Mouse (Mus musculus): ENCODE results near the gene Xrcc6. TPM values are rescaled to one million over a fixed set of nuclear protein-coding genes. Genes with fewer than 3 reads are reported as not detected.

Gene Xrcc6
- 62.4 and 66.6 TPM in 2 replicates for polyA plus RNA-seq (2014; fragmentation: Nextera tagmentation; extraction: Ambion mirVana)

GRCm38 (mm10) chr15:81987646-81988045, at the start of gene Xrcc6:
Gene Xrcc6, plus strand, starts transcription at chr15:81987835.
- WGBS = 87% methylated on average over 3 of the region's 3 CpGs
- no peak within 1 kb of the TSS for H3K4me3 ChIP-seq (ENCODE audit: low read depth, low read length)
- H3K36me3 ChIP-seq (ENCODE audit: control insufficient read depth, insufficient read depth, low read length) = no peaks in the 10 kb centered on the region
- H3K27ac ChIP-seq (ENCODE audit: low read depth, low read length) = no peak within 1 kb of the TSS
- H3K9ac ChIP-seq (ENCODE audit: low read depth, low read length) = no peak within 1 kb of the TSS
- no peak for ATAC-seq (ENCODE audit: low FRiP score)
- no peak within 1 kb of the TSS for H3K4me2 ChIP-seq (replicated peaks; ENCODE audit: low read depth, low read length)
- DNase-seq (ENCODE audit: low spot score) = no peak
- no peaks in the 10 kb centered on the region for H3K27me3 ChIP-seq (ENCODE audit: control insufficient read depth, insufficient read depth, low read length)
- 0 out of 2 replicates have a peak, but pooled peaks cover 2% of the 10 kb centered on the region for H3K4me1 ChIP-seq (replicated peaks; ENCODE audit: control insufficient read depth, insufficient read depth, low read length)
- H3K9me3 ChIP-seq (ENCODE audit: control insufficient read depth, low read length) = no peaks in the 10 kb centered on the region

GRCm38 (mm10) chr15:81938246-81938645, 49.4 kb upstream of the Xrcc6 start:
- Histone ChIP-seq H3K27ac (ENCODE audit: low read depth, low read length) (no peak overlapping the region), H3K27me3 (ENCODE audit: control insufficient read depth, insufficient read depth, low read length) (no peaks in the 10 kb centered on the region), H3K4me2 (replicated peaks; ENCODE audit: low read depth, low read length) (peak overlapping the region; percentile 63; the same call in 1 of the 2 replicates), H3K4me1 (replicated peaks; ENCODE audit: control insufficient read depth, insufficient read depth, low read length) (peaks cover 12% of the 10 kb centered on the region; the same call in 1 of the 2 replicates), H3K36me3 (ENCODE audit: control insufficient read depth, insufficient read depth, low read length) (no peaks in the 10 kb centered on the region), H3K4me3 (ENCODE audit: low read depth, low read length) (peak overlapping the region; percentile 41; the same call in 1 of the 2 replicates), H3K9me3 (ENCODE audit: control insufficient read depth, low read length) (no peaks in the 10 kb centered on the region), H3K9ac (ENCODE audit: low read depth, low read length) (no peak overlapping the region)
- DNase-seq (ENCODE audit: low spot score) (peak; percentile 70), ATAC-seq (ENCODE audit: low FRiP score) (peak; percentile 24; the same call in 1 of the 2 replicates)
- whole genome bisulfite sequencing = 22% methylated on average over 2 of the region's 2 CpGs

- no peak overlapping the region for H3K4me3 ChIP-seq (ENCODE audit: low read depth, low read length)
- no peak overlapping the region for H3K9ac ChIP-seq (ENCODE audit: low read depth, low read length)
- H3K4me2 ChIP-seq (replicated peaks; ENCODE audit: low read depth, low read length) = no peak overlapping the region
- no peaks in the 10 kb centered on the region for H3K9me3 ChIP-seq (ENCODE audit: control insufficient read depth, low read length)
- no peak overlapping the region for H3K27ac ChIP-seq (ENCODE audit: low read depth, low read length)
- ATAC-seq (ENCODE audit: low FRiP score) = no peak
- H3K27me3 ChIP-seq (ENCODE audit: control insufficient read depth, insufficient read depth, low read length) = no peaks in the 10 kb centered on the region
- H3K36me3 ChIP-seq (ENCODE audit: control insufficient read depth, insufficient read depth, low read length) = no peaks in the 10 kb centered on the region
- H3K4me1 ChIP-seq (replicated peaks; ENCODE audit: control insufficient read depth, insufficient read depth, low read length) = peaks cover 12% of the 10 kb centered on the region; the same call in 1 of the 2 replicates
- WGBS = 92% methylated on average over 10 of the region's 10 CpGs
- no peak for DNase-seq (ENCODE audit: low spot score)
Observed at GRCm38 (mm10) chr15:81939157-81939715, 48.4 kb upstream of the Xrcc6 start.

GRCm38 (mm10) chr15:81939774-81940173, 47.9 kb upstream of the Xrcc6 start:
- Histone ChIP-seq H3K4me3 (ENCODE audit: low read depth, low read length) (no peak overlapping the region), H3K36me3 (ENCODE audit: control insufficient read depth, insufficient read depth, low read length) (no peaks in the 10 kb centered on the region), H3K27me3 (ENCODE audit: control insufficient read depth, insufficient read depth, low read length) (no peaks in the 10 kb centered on the region), H3K9ac (ENCODE audit: low read depth, low read length) (no peak overlapping the region), H3K27ac (ENCODE audit: low read depth, low read length) (no peak overlapping the region), H3K4me2 (replicated peaks; ENCODE audit: low read depth, low read length) (no peak overlapping the region), H3K4me1 (replicated peaks; ENCODE audit: control insufficient read depth, insufficient read depth, low read length) (peaks cover 12% of the 10 kb centered on the region; the same call in 1 of the 2 replicates), H3K9me3 (ENCODE audit: control insufficient read depth, low read length) (no peaks in the 10 kb centered on the region)
- 94% methylated on average over 4 of the region's 4 CpGs for WGBS
- ATAC-seq (ENCODE audit: low FRiP score) (no peak), DNase-seq (ENCODE audit: low spot score) (no peak)

GRCm38 (mm10) chr15:81940219-81940618, 47.4 kb upstream of the Xrcc6 start:
- DNase-seq (ENCODE audit: low spot score) (no peak), ATAC-seq (ENCODE audit: low FRiP score) (no peak)
- Histone ChIP-seq H3K4me2 (replicated peaks; ENCODE audit: low read depth, low read length) (no peak overlapping the region), H3K36me3 (ENCODE audit: control insufficient read depth, insufficient read depth, low read length) (no peaks in the 10 kb centered on the region), H3K9me3 (ENCODE audit: control insufficient read depth, low read length) (no peaks in the 10 kb centered on the region), H3K27ac (ENCODE audit: low read depth, low read length) (no peak overlapping the region), H3K27me3 (ENCODE audit: control insufficient read depth, insufficient read depth, low read length) (no peaks in the 10 kb centered on the region), H3K4me3 (ENCODE audit: low read depth, low read length) (no peak overlapping the region), H3K4me1 (replicated peaks; ENCODE audit: control insufficient read depth, insufficient read depth, low read length) (peaks cover 12% of the 10 kb centered on the region; the same call in 1 of the 2 replicates), H3K9ac (ENCODE audit: low read depth, low read length) (no peak overlapping the region)
- 94% methylated on average over 5 of the region's 5 CpGs for WGBS

GRCm38 (mm10) chr15:81941010-81941409, 46.6 kb upstream of the Xrcc6 start:
- H3K9me3 ChIP-seq (ENCODE audit: control insufficient read depth, low read length) = no peaks in the 10 kb centered on the region
- H3K27me3 ChIP-seq (ENCODE audit: control insufficient read depth, insufficient read depth, low read length) = no peaks in the 10 kb centered on the region
- H3K36me3 ChIP-seq (ENCODE audit: control insufficient read depth, insufficient read depth, low read length) = no peaks in the 10 kb centered on the region
- no peak overlapping the region for H3K9ac ChIP-seq (ENCODE audit: low read depth, low read length)
- no peak overlapping the region for H3K27ac ChIP-seq (ENCODE audit: low read depth, low read length)
- WGBS = 94% methylated on average over 2 of the region's 2 CpGs
- H3K4me3 ChIP-seq (ENCODE audit: low read depth, low read length) = no peak overlapping the region
- DNase-seq (ENCODE audit: low spot score) = no peak
- H3K4me2 ChIP-seq (replicated peaks; ENCODE audit: low read depth, low read length) = no peak overlapping the region
- peaks cover 12% of the 10 kb centered on the region; the same call in 1 of the 2 replicates for H3K4me1 ChIP-seq (replicated peaks; ENCODE audit: control insufficient read depth, insufficient read depth, low read length)
- no peak for ATAC-seq (ENCODE audit: low FRiP score)

- H3K4me2 ChIP-seq (replicated peaks; ENCODE audit: low read depth, low read length) = peak overlapping the region; percentile 15; the same call in 1 of the 2 replicates
- H3K9ac ChIP-seq (ENCODE audit: low read depth, low read length) = no peak overlapping the region
- peak overlapping the region; percentile 53; the same call in 1 of the 2 replicates for H3K27ac ChIP-seq (ENCODE audit: low read depth, low read length)
- no peaks in the 10 kb centered on the region for H3K27me3 ChIP-seq (ENCODE audit: control insufficient read depth, insufficient read depth, low read length)
- no peaks in the 10 kb centered on the region for H3K4me1 ChIP-seq (replicated peaks; ENCODE audit: control insufficient read depth, insufficient read depth, low read length)
- 8% methylated on average over 9 of the region's 9 CpGs for WGBS
- no peak overlapping the region for H3K4me3 ChIP-seq (ENCODE audit: low read depth, low read length)
- H3K36me3 ChIP-seq (ENCODE audit: control insufficient read depth, insufficient read depth, low read length) = no peaks in the 10 kb centered on the region
- ATAC-seq (ENCODE audit: low FRiP score) (peak; percentile 89), DNase-seq (ENCODE audit: low spot score) (peak; percentile 76)
- H3K9me3 ChIP-seq (ENCODE audit: control insufficient read depth, low read length) = no peaks in the 10 kb centered on the region
Observed at GRCm38 (mm10) chr15:81943176-81943749, 44.4 kb upstream of the Xrcc6 start.

- no peak for DNase-seq (ENCODE audit: low spot score)
- 86% methylated on average over 10 of the region's 10 CpGs for whole genome bisulfite sequencing
- no peak overlapping the region for H3K27ac ChIP-seq (ENCODE audit: low read depth, low read length)
Observed at GRCm38 (mm10) chr15:81949076-81949475, 38.6 kb upstream of the Xrcc6 start.

More at GRCm38 (mm10) chr15:81949076-81949475, 38.6 kb upstream of the Xrcc6 start:
- Histone ChIP-seq H3K9me3 (ENCODE audit: control insufficient read depth, low read length) (no peaks in the 10 kb centered on the region), H3K4me2 (replicated peaks; ENCODE audit: low read depth, low read length) (no peak overlapping the region), H3K9ac (ENCODE audit: low read depth, low read length) (no peak overlapping the region), H3K27me3 (ENCODE audit: control insufficient read depth, insufficient read depth, low read length) (no peaks in the 10 kb centered on the region), H3K4me3 (ENCODE audit: low read depth, low read length) (no peak overlapping the region), H3K4me1 (replicated peaks; ENCODE audit: control insufficient read depth, insufficient read depth, low read length) (no peaks in the 10 kb centered on the region), H3K36me3 (ENCODE audit: control insufficient read depth, insufficient read depth, low read length) (0 out of 2 replicates have a peak, but pooled peaks cover 2% of the 10 kb centered on the region)
- ATAC-seq (ENCODE audit: low FRiP score) = no peak

Data from hindbrain, embryonic 11.5 days (tissue).